Comparison of ENCODE assay signal across 8 mouse cellular contexts in genomic region chr7:141466607-141467148, GRCm38 (mm10). TPM values are rescaled to one million over a fixed set of nuclear protein-coding genes. Genes with fewer than 3 reads are reported as not detected.
DNase-seq lines count a peak whose midpoint lies in the region; ATAC-seq and TF ChIP-seq lines count a peak whose summit lies in the region.

No protein-coding gene starts in this region.

- intact Hi-C loops in heart, postnatal 36 days (cut with DNase I), result loop anchor here (1.0 to 10.0 kb wide), 2 partner anchors 11 to 522 kb away; partner anchors contain the start of genes Pgghg and Pnpla2

- H3K36me3 ChIP-seq in heart, embryonic 13.5 days, result peaks cover 26% of the 10 kb centered on the region
- H3K36me3 ChIP-seq in hindbrain, embryonic 10.5 days, result peaks cover 26% of the 10 kb centered on the region
- peaks cover 21% of the 10 kb centered on the region for H3K36me3 ChIP-seq in midbrain, embryonic 12.5 days

- ATAC-seq in heart, embryonic 13.5 days (ENCODE audit: extremely low read depth, insufficient number of reproducible peaks, low FRiP score, low TSS enrichment), result no peak
- no peak; the same call in 1 of the 2 replicates for ATAC-seq in midbrain, embryonic 12.5 days (ENCODE audit: low FRiP score, low read depth)

- DNase-seq in heart, postnatal 36 days, result no peak
- DNase-seq in hindbrain, embryonic 10.5 days (ENCODE audit: low spot score), result no peak
- DNase-seq in spleen, postnatal 36 days (ENCODE audit: low spot score in 2 of 2), result no peak
- no peak for DNase-seq in urinary bladder, adult 18-20 months (ENCODE audit: low spot score in 2 of 2)
- no peak for DNase-seq in yolk sac, embryonic 10.5 days (ENCODE audit: low spot score)

- H3K9ac ChIP-seq in heart, embryonic 13.5 days, result peak overlapping the region; percentile 94
- peak overlapping the region; percentile 83 for H3K9ac ChIP-seq in midbrain, embryonic 12.5 days (replicated peaks)

- TF ChIP-seq CTCF in bone marrow, adult 2 months (IDR thresholded peaks at IDR 0.05; ENCODE audit: control insufficient read depth, insufficient read depth, low read length), result no peak

- H3K27me3 ChIP-seq in heart, embryonic 13.5 days (replicated peaks), result peaks cover 45% of the 10 kb centered on the region
- peaks cover 55% of the 10 kb centered on the region for H3K27me3 ChIP-seq in hindbrain, embryonic 10.5 days (ENCODE audit: insufficient read depth, poor library complexity, severe bottlenecking)
- H3K27me3 ChIP-seq in midbrain, embryonic 12.5 days, result peaks cover 55% of the 10 kb centered on the region

- H3K4me3 ChIP-seq in heart, embryonic 13.5 days, result peak overlapping the region; percentile 82
- peak overlapping the region; percentile 38 for H3K4me3 ChIP-seq in bone marrow, adult 2 months (replicated peaks; ENCODE audit: control insufficient read depth, low read depth, low read length)
- H3K4me3 ChIP-seq in hindbrain, embryonic 10.5 days, result peak overlapping the region; percentile 80
- H3K4me3 ChIP-seq in midbrain, embryonic 12.5 days, result peak overlapping the region; percentile 70

- WGBS in heart, embryonic 13.5 days, result 57% methylated on average over 10 of the region's 10 CpGs
- 70% methylated on average over 10 of the region's 10 CpGs for WGBS in bone marrow, adult 2 months
- 61% methylated on average over 10 of the region's 10 CpGs for WGBS in hindbrain, embryonic 10.5 days
- 58% methylated on average over 10 of the region's 10 CpGs for WGBS in midbrain, embryonic 12.5 days

- H3K4me1 ChIP-seq in heart, embryonic 13.5 days, result peaks cover 76% of the 10 kb centered on the region
- H3K4me1 ChIP-seq in bone marrow, adult 2 months (ENCODE audit: control insufficient read depth, insufficient read depth, low read length), result peaks cover 9% of the 10 kb centered on the region
- H3K4me1 ChIP-seq in hindbrain, embryonic 10.5 days (replicated peaks), result peaks cover 76% of the 10 kb centered on the region
- peaks cover 51% of the 10 kb centered on the region for H3K4me1 ChIP-seq in midbrain, embryonic 12.5 days

- no peak for TF ChIP-seq POLR2A in bone marrow, adult 2 months (IDR thresholded peaks at IDR 0.05; ENCODE audit: borderline replicate concordance, control insufficient read depth, low read depth, low read length)

- peak overlapping the region; percentile 94 for H3K27ac ChIP-seq in heart, embryonic 13.5 days (replicated peaks)
- H3K27ac ChIP-seq in bone marrow, adult 2 months (ENCODE audit: control insufficient read depth, insufficient read depth, low read depth, low read length, poor library complexity), result peak overlapping the region; percentile 81
- H3K27ac ChIP-seq in hindbrain, embryonic 10.5 days, result peak overlapping the region; percentile 93
- no peak overlapping the region for H3K27ac ChIP-seq in midbrain, embryonic 12.5 days (replicated peaks)

- H3K9me3 ChIP-seq in heart, embryonic 13.5 days, result no peaks in the 10 kb centered on the region
- no peaks in the 10 kb centered on the region for H3K9me3 ChIP-seq in hindbrain, embryonic 10.5 days
- H3K9me3 ChIP-seq in midbrain, embryonic 12.5 days, result no peaks in the 10 kb centered on the region

- H3K4me2 ChIP-seq in heart, embryonic 13.5 days, result peak overlapping the region; percentile 84
- peak overlapping the region; percentile 74 for H3K4me2 ChIP-seq in midbrain, embryonic 12.5 days (replicated peaks)

RNA-seq across cellular contexts. Expression of gene Cd151, which starts 0.5 kb away (rescaled TPM):
- 28.5 and 31.4 TPM in 2 replicates for polyA plus RNA-seq in heart, embryonic 13.5 days (2015; fragmentation: Nextera tagmentation; extraction: Ambion mirVana)
- total RNA-seq in heart, postnatal 36 days (2021), result 100 to 1,000 TPM; 299 to 300 TPM
- 22.5 and 34.2 TPM in 2 replicates for polyA plus RNA-seq in bone marrow, adult 2 months (2011; ENCODE audit: insufficient read depth, insufficient read length, low replicate concordance, missing spikeins)
- 26.0 and 29.7 TPM in 2 replicates for polyA plus RNA-seq in hindbrain, embryonic 10.5 days (2016; fragmentation: Nextera tagmentation; extraction: Ambion mirVana)
- polyA plus RNA-seq in midbrain, embryonic 12.5 days (2016; fragmentation: Nextera tagmentation; extraction: Ambion mirVana), result 14.8 and 15.6 TPM in 2 replicates

RNA-seq across cellular contexts. Expression of gene Cracr2b, which starts 5.8 kb away (rescaled TPM):
- polyA plus RNA-seq in heart, embryonic 13.5 days (2015; fragmentation: Nextera tagmentation; extraction: Ambion mirVana), result 20.2 and 23.0 TPM in 2 replicates
- 10 to 100 TPM; 24.1 to 24.2 TPM for total RNA-seq in heart, postnatal 36 days (2021)
- 12.4 and 20.7 TPM in 2 replicates for polyA plus RNA-seq in bone marrow, adult 2 months (2011; ENCODE audit: insufficient read depth, insufficient read length, low replicate concordance, missing spikeins)
- 8.1 and 9.1 TPM in 2 replicates for polyA plus RNA-seq in hindbrain, embryonic 10.5 days (2016; fragmentation: Nextera tagmentation; extraction: Ambion mirVana)
- polyA plus RNA-seq in midbrain, embryonic 12.5 days (2016; fragmentation: Nextera tagmentation; extraction: Ambion mirVana), result 5.4 and 6.0 TPM in 2 replicates

RNA-seq across cellular contexts. Expression of gene Polr2l, which starts 8.3 kb away (rescaled TPM):
- polyA plus RNA-seq in heart, embryonic 13.5 days (2015; fragmentation: Nextera tagmentation; extraction: Ambion mirVana), result 67.3 and 76.3 TPM in 2 replicates
- 10 to 100 TPM; 76.0 to 83.7 TPM for total RNA-seq in heart, postnatal 36 days (2021)
- 5.0 and 7.9 TPM in 2 replicates for polyA plus RNA-seq in bone marrow, adult 2 months (2011; ENCODE audit: insufficient read depth, insufficient read length, low replicate concordance, missing spikeins)
- 89.5 and 90.0 TPM in 2 replicates for polyA plus RNA-seq in hindbrain, embryonic 10.5 days (2016; fragmentation: Nextera tagmentation; extraction: Ambion mirVana)
- polyA plus RNA-seq in midbrain, embryonic 12.5 days (2016; fragmentation: Nextera tagmentation; extraction: Ambion mirVana), result 73.8 and 75.0 TPM in 2 replicates

RNA-seq across cellular contexts. Expression of gene Tspan4, which starts 8.4 kb away (rescaled TPM):
- 64.5 and 68.8 TPM in 2 replicates for polyA plus RNA-seq in heart, embryonic 13.5 days (2015; fragmentation: Nextera tagmentation; extraction: Ambion mirVana)
- total RNA-seq in heart, postnatal 36 days (2021), result 10 to 100 TPM; 27.3 to 44.1 TPM
- polyA plus RNA-seq in bone marrow, adult 2 months (2011; ENCODE audit: insufficient read depth, insufficient read length, low replicate concordance, missing spikeins), result 13.2 and 16.4 TPM in 2 replicates
- polyA plus RNA-seq in hindbrain, embryonic 10.5 days (2016; fragmentation: Nextera tagmentation; extraction: Ambion mirVana), result 36.3 and 38.6 TPM in 2 replicates
- 25.3 and 32.6 TPM in 2 replicates for polyA plus RNA-seq in midbrain, embryonic 12.5 days (2016; fragmentation: Nextera tagmentation; extraction: Ambion mirVana)

RNA-seq across cellular contexts. Expression of gene Pnpla2, which starts 11.7 kb away (rescaled TPM):
- 42.6 and 45.7 TPM in 2 replicates for polyA plus RNA-seq in heart, embryonic 13.5 days (2015; fragmentation: Nextera tagmentation; extraction: Ambion mirVana)
- total RNA-seq in heart, postnatal 36 days (2021), result 100 to 1,000 TPM; 552 to 604 TPM
- polyA plus RNA-seq in bone marrow, adult 2 months (2011; ENCODE audit: insufficient read depth, insufficient read length, low replicate concordance, missing spikeins), result 14.4 and 21.3 TPM in 2 replicates
- polyA plus RNA-seq in hindbrain, embryonic 10.5 days (2016; fragmentation: Nextera tagmentation; extraction: Ambion mirVana), result 19.3 and 20.3 TPM in 2 replicates
- 15.6 and 18.3 TPM in 2 replicates for polyA plus RNA-seq in midbrain, embryonic 12.5 days (2016; fragmentation: Nextera tagmentation; extraction: Ambion mirVana)
